Mouse (Mus musculus) frontal cortex, postnatal 14 days (tissue): ENCODE data around the gene Hcn4.

Source experiments
- DNase-seq, 2 experiments: peaks; one replicate each; pipeline ENCODE4 v3.0.0; 2022; ENCODE audit warnings: low spot score in 2 of 2

Hcn4 gene

GRCm38 (mm10) chr9:58823139-58823917, at the start of gene Hcn4:
Gene Hcn4 (plus strand): TSS chr9:58823412.
- no peak for DNase-seq

- DNase-seq, result no peak
Measured at GRCm38 (mm10) chr9:58774761-58775160, 48.5 kb upstream of the Hcn4 start.

DNA sequence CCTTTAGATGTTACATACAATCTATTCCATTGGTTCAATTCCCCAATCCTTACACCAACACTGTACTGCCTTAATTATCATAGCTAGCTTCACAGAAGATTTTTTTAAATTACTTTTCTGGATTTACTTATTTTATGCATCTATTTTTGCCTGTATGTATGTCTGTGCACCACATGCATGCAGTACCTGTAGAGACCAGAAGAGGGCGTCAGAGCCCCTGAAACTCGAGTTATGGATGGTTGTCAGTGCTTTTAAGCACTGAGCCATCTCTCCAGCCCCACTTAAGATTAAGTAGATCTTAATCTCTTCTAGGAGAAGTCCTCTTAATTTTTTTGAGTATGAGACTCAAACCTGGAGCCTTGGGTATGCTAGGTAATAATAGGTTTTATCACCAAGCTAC, 47.8 kb upstream of the Hcn4 start:
- DNase-seq, result no peak

- DNase-seq, result no peak
Measured at GRCm38 (mm10) chr9:58789476-58789875, 33.7 kb upstream of the Hcn4 start.

DNA sequence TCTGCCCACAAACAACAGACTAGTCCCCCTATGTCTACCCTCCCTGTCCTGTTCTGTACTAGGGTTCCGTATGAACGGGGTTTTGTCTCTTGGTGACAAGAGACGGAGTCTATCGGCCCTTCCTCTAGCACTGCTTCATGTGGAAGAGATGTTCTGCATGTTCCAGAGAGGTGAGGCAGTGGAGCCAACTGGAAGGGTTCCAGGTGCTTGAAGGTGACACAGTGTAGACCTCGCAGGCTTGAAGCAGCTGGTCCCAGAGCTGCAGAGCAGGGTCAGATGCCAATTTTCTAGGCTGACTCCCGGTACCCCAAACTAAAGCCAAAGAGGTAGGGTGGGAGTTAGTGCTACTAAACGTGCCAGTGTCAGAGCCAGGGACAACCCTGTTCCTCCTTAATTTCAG, 25.1 kb upstream of the Hcn4 start:
- DNase-seq, result no peak

GRCm38 (mm10) chr9:58801441-58801840, 21.8 kb upstream of the Hcn4 start:
- DNase-seq, result no peak

GRCm38 (mm10) chr9:58802294-58802693, 20.9 kb upstream of the Hcn4 start:
- DNase-seq, result no peak

- DNase-seq, result no peak
Measured at GRCm38 (mm10) chr9:58802802-58803201, 20.4 kb upstream of the Hcn4 start.

GRCm38 (mm10) chr9:58805601-58806318, 17.5 kb upstream of the Hcn4 start:
- DNase-seq, result peak in 1 of 2 experiments; percentile 26

DNA sequence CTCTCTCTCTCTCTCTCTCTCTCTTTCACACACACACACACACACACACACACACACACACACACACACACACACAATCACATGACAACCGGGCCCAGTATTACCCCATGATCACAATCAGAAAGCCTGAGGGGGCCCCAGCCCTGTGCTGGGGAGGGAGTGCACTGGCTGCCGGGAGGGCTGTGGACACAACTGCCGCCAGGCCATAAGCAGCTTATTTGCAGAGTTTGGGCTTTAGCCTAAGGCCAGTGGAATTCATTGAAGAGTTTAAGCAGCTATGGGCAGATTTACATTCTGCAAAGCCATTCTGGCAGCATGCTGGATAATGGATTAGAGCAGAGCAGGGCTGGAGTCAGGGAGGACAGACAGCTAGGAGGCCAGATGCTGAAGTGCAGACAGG, 12.0 kb upstream of the Hcn4 start:
- no peak for DNase-seq

- peak; percentile 32 to 41 for DNase-seq
Measured at GRCm38 (mm10) chr9:58815552-58816260, 7.5 kb upstream of the Hcn4 start.

GRCm38 (mm10) chr9:58816458-58816857, 6.8 kb upstream of the Hcn4 start:
- DNase-seq, result no peak

DNA sequence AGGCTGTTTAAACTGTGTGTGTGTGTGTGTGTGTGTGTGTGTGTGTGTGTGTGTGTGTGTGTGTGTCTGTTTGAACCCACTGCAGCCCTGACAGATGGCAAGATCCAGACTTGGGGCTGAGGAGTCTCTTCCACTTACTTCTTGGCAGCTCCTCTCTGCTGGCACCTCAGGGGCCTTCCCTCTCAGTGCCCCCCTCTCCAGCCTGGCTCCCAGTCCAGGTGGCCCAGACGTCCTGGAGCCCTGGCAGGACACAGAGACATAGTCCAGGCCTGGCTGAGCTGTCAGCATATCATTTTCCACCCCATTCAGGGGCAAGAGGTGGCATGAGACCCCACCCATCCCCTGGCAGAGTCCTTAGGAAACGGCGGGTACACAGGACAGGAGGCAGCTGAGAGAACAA, 5.5 kb upstream of the Hcn4 start:
- DNase-seq, result no peak

DNA sequence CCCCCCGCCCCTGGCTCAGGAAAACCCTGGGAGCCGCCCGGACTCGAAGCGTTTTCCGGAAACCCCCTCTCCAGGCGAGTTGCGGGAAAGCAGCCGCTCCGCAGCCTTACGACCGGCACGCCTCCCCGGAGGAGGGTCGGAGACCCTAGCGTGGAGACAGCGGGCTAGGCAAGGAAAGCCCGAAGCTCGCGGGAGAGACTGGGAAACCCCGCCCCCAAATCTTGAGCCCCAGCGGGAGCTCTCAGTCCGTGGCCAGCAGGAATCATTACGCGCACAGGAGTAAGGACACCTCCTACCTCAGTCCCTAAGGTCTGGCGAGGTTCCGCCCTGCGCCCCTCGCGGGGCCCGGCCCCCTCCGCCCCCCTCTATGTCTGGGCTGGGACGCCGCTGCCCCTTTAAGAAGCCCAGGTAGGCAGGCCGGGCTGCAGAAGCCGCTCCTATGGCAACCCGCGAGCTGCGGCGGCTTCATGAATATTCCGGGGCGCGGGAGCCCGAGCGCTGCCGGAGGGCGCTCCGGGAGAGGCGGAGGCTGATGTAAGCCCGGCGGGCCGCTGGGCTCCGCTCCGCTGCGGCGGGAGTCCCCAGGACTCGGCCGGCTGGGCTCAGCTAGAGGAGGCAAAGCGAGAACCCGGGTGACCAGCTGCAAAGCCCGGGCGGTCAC, 651 bp upstream of the Hcn4 start:
- peak; percentile 45 to 66 for DNase-seq

- no peak for DNase-seq
Measured at GRCm38 (mm10) chr9:58823918-58824215, 655 bp downstream of the Hcn4 start.

DNA sequence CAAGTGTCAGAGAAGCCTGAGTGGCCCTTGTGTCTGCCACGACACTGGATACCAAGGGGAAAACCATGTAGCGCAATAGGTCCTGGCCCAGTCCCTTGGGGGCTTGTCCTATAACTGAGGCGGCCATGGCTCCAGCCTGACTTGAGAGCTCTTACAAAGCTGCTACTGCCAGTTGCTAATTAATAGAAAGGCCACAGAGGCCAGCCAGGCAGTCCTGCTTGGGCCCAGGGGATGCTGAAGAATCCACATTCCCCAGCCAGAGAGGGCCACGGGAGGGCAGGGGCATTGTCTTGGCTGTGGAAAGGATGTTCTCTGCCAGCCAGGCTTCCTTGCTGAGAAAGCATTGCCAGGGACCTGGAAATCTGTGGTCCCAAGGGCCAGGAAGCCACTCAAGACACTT, 6.4 kb downstream of the Hcn4 start:
- no peak for DNase-seq

DNA sequence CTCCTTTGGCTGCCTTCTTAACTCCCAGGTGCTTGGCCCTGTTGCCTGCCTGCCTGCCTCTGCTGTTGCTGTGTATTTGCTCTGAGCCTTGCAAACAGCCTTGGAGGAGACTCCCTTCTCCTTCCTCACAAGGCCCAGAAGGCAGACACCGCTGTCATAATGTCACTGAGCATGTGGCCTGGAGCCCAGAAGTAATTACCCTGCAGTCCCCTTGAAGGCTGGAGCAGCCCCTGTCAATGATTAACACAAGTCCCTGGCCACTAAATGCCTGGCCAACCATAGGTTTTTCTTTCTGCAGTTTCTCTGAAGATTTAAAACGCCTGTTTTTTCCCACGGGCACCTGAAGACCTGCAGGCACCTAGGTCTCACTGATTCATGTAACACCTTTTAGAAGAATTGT, 9.7 kb downstream of the Hcn4 start:
- no peak for DNase-seq

DNA sequence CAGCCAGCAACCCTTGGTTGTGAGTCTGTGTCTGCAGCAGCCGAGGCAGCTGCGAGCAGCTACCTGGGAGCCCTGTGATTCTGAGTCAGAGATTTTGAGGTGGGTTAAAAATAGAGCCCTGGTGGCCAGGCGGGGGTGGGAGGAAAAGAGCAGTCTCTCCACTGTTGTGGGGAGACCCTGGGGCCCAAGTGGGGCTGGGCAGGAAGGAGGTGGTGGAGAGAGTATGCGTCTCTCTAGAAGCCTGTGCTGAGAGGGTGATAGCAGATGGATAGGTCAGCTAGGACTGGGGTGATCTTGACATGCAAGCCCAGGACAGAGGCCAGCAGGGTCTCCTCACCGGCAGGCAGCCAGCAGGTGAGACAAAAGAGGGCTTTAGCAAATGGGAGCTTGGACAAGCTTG, 14.0 kb downstream of the Hcn4 start:
- no peak for DNase-seq

- DNase-seq, result no peak
Measured at GRCm38 (mm10) chr9:58838504-58838903, 15.3 kb downstream of the Hcn4 start.

- DNase-seq, result no peak
Measured at GRCm38 (mm10) chr9:58841655-58842054, 18.4 kb downstream of the Hcn4 start.

GRCm38 (mm10) chr9:58844597-58844996, 21.4 kb downstream of the Hcn4 start:
- no peak for DNase-seq

DNA sequence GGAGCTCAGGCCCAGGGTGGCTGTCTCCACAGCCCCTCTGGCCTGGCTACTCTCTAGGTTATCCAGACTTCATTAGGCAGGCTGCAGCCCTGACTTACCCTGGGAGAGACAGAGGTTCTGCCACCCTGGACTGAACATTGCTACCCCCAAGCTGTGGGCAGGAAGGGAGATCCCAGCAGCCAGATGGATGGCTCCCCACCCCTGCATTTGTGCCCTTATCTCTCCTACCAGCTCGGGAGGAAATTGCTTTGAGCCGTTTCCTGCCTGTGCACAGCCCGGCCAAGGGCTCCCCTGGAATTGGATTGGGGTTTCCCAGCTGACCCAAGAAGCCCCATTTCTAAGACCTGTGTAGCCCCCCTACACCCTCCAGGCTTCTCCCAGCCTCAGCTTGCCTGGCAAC, 23.8 kb downstream of the Hcn4 start:
- no peak for DNase-seq
